Mouse (Mus musculus): ENCODE measurements around the gene Zfp365.

- TF ChIP-seq CTCF (IDR thresholded peaks at IDR 0.05; ENCODE audit: low read depth, low read length) (no peak), POLR2A (IDR thresholded peaks at IDR 0.05; ENCODE audit: extremely low read depth, insufficient read depth, low read length) (no peak)
Observed at GRCm38 (mm10) chr10:67906063-67906462, 6.4 kb downstream of the Zfp365 start.

Data from liver, adult 2 months (tissue).